Mouse (Mus musculus): ENCODE data around the gene Adcy4.

The Adcy4 gene

GRCm38 (mm10) chr14:55758363-55758784, 25.5 kb downstream of the Adcy4 start, which contains the start of gene Cideb:
Cideb (minus strand) TSS chr14:55758458.
- DNase-seq (ENCODE audit: low read depth, low spot score), result peak; percentile 73

GRCm38 (mm10) chr14:55757566-55757965, 26.3 kb downstream of the Adcy4 start:
- no peak for DNase-seq (ENCODE audit: low read depth, low spot score)

- peak; percentile 56 for DNase-seq (ENCODE audit: low read depth, low spot score)
Measured at GRCm38 (mm10) chr14:55747051-55747847, 36.6 kb downstream of the Adcy4 start.

- no peak for DNase-seq (ENCODE audit: low read depth, low spot score)
Measured at GRCm38 (mm10) chr14:55745861-55746237, 38.0 kb downstream of the Adcy4 start.

- peak; percentile 90 for DNase-seq (ENCODE audit: low read depth, low spot score)
Measured at GRCm38 (mm10) chr14:55745180-55745860, 38.6 kb downstream of the Adcy4 start, which contains the start of the genes Dhrs1 and Nop9. Dhrs1 (minus strand) TSS chr14:55745690. Nop9 (plus strand) TSS chr14:55745693.

- peak; percentile 83 for DNase-seq (ENCODE audit: low read depth, low spot score)
Measured at GRCm38 (mm10) chr14:55743711-55744110, 40.2 kb downstream of the Adcy4 start.

GRCm38 (mm10) chr14:55737086-55737687, 46.7 kb downstream of the Adcy4 start:
- no peak for DNase-seq (ENCODE audit: low read depth, low spot score)

- no peak for DNase-seq (ENCODE audit: low read depth, low spot score)
Measured at GRCm38 (mm10) chr14:55735758-55736157, 48.1 kb downstream of the Adcy4 start.

GRCm38 (mm10) chr14:55735334-55735733, 48.6 kb downstream of the Adcy4 start:
- DNase-seq (ENCODE audit: low read depth, low spot score), result no peak

- no peak for DNase-seq (ENCODE audit: low read depth, low spot score)
Measured at GRCm38 (mm10) chr14:55734869-55735268, 49.0 kb downstream of the Adcy4 start.

- no peak for DNase-seq (ENCODE audit: low read depth, low spot score)
Measured at GRCm38 (mm10) chr14:55733889-55734288, 50.0 kb downstream of the Adcy4 start.

GRCm38 (mm10) chr14:55730531-55731032, 53.3 kb downstream of the Adcy4 start:
- no peak for DNase-seq (ENCODE audit: low read depth, low spot score)

GRCm38 (mm10) chr14:55730116-55730515, 53.8 kb downstream of the Adcy4 start:
- DNase-seq (ENCODE audit: low read depth, low spot score), result no peak

GRCm38 (mm10) chr14:55727889-55728685, 55.8 kb downstream of the Adcy4 start:
- no peak for DNase-seq (ENCODE audit: low read depth, low spot score)

- no peak for DNase-seq (ENCODE audit: low read depth, low spot score)
Measured at GRCm38 (mm10) chr14:55726261-55726660, 57.6 kb downstream of the Adcy4 start.

GRCm38 (mm10) chr14:55724411-55724871, 59.5 kb downstream of the Adcy4 start:
- DNase-seq (ENCODE audit: low read depth, low spot score), result no peak

GRCm38 (mm10) chr14:55723433-55723832, 60.5 kb downstream of the Adcy4 start:
- no peak for DNase-seq (ENCODE audit: low read depth, low spot score)

- DNase-seq (ENCODE audit: low read depth, low spot score), result no peak
Measured at GRCm38 (mm10) chr14:55722438-55722945, 61.4 kb downstream of the Adcy4 start.

- DNase-seq (ENCODE audit: low read depth, low spot score), result peak; percentile 98
Measured at GRCm38 (mm10) chr14:55721700-55722437, 62.0 kb downstream of the Adcy4 start, which contains the start of gene Rabggta. Rabggta (minus strand) TSS chr14:55722263.

- DNase-seq (ENCODE audit: low read depth, low spot score), result no peak
Measured at GRCm38 (mm10) chr14:55721076-55721475, 62.8 kb downstream of the Adcy4 start.

Data from ES-CJ7 (cell line).